ENCODE assay signal across 27 mouse cellular contexts in genomic region chr19:47390878-47391277, GRCm38 (mm10).
DNase-seq lines count a peak whose midpoint lies in the region; ATAC-seq and TF ChIP-seq lines count a peak whose summit lies in the region.
"Had no signal": no experiment of that assay in that cellular context is flagged by ENCODE, and none has a peak within 500 bp of the region (broad histone marks: within the 10 kb centered on the region; RNA-seq: fewer than 3 reads in every experiment).

No protein-coding gene starts in this region.

- ATAC-seq in heart, embryonic 11.5 days (replicated peaks; ENCODE audit: insufficient number of reproducible peaks, low FRiP score, low TSS enrichment) = no peak
- ATAC-seq in stomach, embryonic 16.5 days (ENCODE audit: insufficient read depth, low FRiP score) = 0 out of 2 replicates have a peak, but pooled peaks have one; percentile 24
- no peak for ATAC-seq in stomach, postnatal 0 days (ENCODE audit: low FRiP score, low TSS enrichment)
- ATAC-seq in forebrain, embryonic 15.5 days (replicated peaks) = no peak
- ATAC-seq: forebrain, postnatal 0 days; hindbrain, embryonic 16.5 days; lung, postnatal 0 days had no signal

- no peak overlapping the region for H3K4me3 ChIP-seq in heart, embryonic 11.5 days (ENCODE audit: low read depth, low read length)
- no peak overlapping the region for H3K4me3 ChIP-seq in stomach, embryonic 16.5 days (replicated peaks; ENCODE audit: low read length)
- H3K4me3 ChIP-seq in stomach, postnatal 0 days (ENCODE audit: low read depth, low read length) = no peak overlapping the region
- no peak overlapping the region for H3K4me3 ChIP-seq in forebrain, embryonic 15.5 days
- H3K4me3 ChIP-seq: erythroblast, embryonic 14.5 days; heart, adult 2 months; kidney, embryonic 15.5 days; megakaryocyte, embryonic 14.5 days; midbrain, embryonic 12.5 days had no signal

- TF ChIP-seq CTCF in stomach, postnatal 0 days (IDR thresholded peaks at IDR 0.05; ENCODE audit: low read depth) = no peak

- H3K27ac ChIP-seq in heart, embryonic 11.5 days (ENCODE audit: low read depth, low read length) = no peak overlapping the region
- H3K27ac ChIP-seq in stomach, embryonic 16.5 days (ENCODE audit: low read length) = no peak overlapping the region
- no peak overlapping the region for H3K27ac ChIP-seq in stomach, postnatal 0 days (replicated peaks)
- H3K27ac ChIP-seq in forebrain, embryonic 15.5 days (replicated peaks) = no peak overlapping the region
- H3K27ac ChIP-seq: heart, adult 2 months; kidney, embryonic 15.5 days; midbrain, embryonic 12.5 days had no signal

- no peak overlapping the region for H3K9ac ChIP-seq in heart, embryonic 11.5 days (ENCODE audit: low read depth, low read length)
- no peak overlapping the region for H3K9ac ChIP-seq in stomach, embryonic 16.5 days (ENCODE audit: low read length)
- no peak overlapping the region for H3K9ac ChIP-seq in stomach, postnatal 0 days (ENCODE audit: low read length)
- H3K9ac ChIP-seq in forebrain, embryonic 15.5 days (replicated peaks) = no peak overlapping the region
- H3K9ac ChIP-seq: forebrain, postnatal 0 days; kidney, embryonic 15.5 days; midbrain, embryonic 12.5 days had no signal

- WGBS in heart, embryonic 11.5 days (ENCODE audit: insufficient replicate concordance) = 76% methylated on average over 13 of the region's 13 CpGs
- 83% methylated on average over 13 of the region's 13 CpGs for WGBS in stomach, embryonic 16.5 days
- 81% methylated on average over 13 of the region's 13 CpGs for WGBS in stomach, postnatal 0 days
- 86% methylated on average over 13 of the region's 13 CpGs for WGBS in forebrain, embryonic 15.5 days

- H3K9me3 ChIP-seq in heart, embryonic 11.5 days (replicated peaks; ENCODE audit: control insufficient read depth, low read length) = no peaks in the 10 kb centered on the region
- no peaks in the 10 kb centered on the region for H3K9me3 ChIP-seq in stomach, embryonic 16.5 days (replicated peaks; ENCODE audit: control insufficient read depth, low read length)
- no peaks in the 10 kb centered on the region for H3K9me3 ChIP-seq in stomach, postnatal 0 days (ENCODE audit: control insufficient read depth, low read length)
- no peaks in the 10 kb centered on the region for H3K9me3 ChIP-seq in forebrain, embryonic 15.5 days
- H3K9me3 ChIP-seq: G1E; kidney, embryonic 15.5 days; midbrain, embryonic 12.5 days had no signal

- peak; percentile 92 for DNase-seq in heart, adult 11 months
- DNase-seq in stomach, postnatal 0 days (ENCODE audit: low spot score) = no peak
- peak; percentile 69 for DNase-seq in ZHBTc4 (ENCODE audit: low read depth, low spot score)
- peak; percentile 79 for DNase-seq in skeletal muscle tissue, adult 2 months (ENCODE audit: low read depth, low spot score)
- DNase-seq in left cerebral cortex, adult 18-20 months (ENCODE audit: low spot score in 2 of 2) = no peak
- DNase-seq: adrenal gland, postnatal 14 days; B cell, adult 2 months; cerebellum, adult 11-12 months; cerebellum, adult 9-11 months; forebrain, postnatal 0 days; heart, adult 2 months; kidney, adult 18-20 months; kidney, postnatal 25 days; lung, adult 18-20 months; lung, postnatal 4 days; thymus, postnatal 14 days had no signal

- H3K27me3 ChIP-seq in heart, embryonic 11.5 days (ENCODE audit: control insufficient read depth, insufficient read depth, low read length) = no peaks in the 10 kb centered on the region
- H3K27me3 ChIP-seq in stomach, embryonic 16.5 days (ENCODE audit: control insufficient read depth, insufficient read depth, low read length) = no peaks in the 10 kb centered on the region
- no peaks in the 10 kb centered on the region for H3K27me3 ChIP-seq in stomach, postnatal 0 days (ENCODE audit: control insufficient read depth, insufficient read depth, low read length)
- no peaks in the 10 kb centered on the region for H3K27me3 ChIP-seq in forebrain, embryonic 15.5 days
- H3K27me3 ChIP-seq: CH12.LX; kidney, embryonic 15.5 days; midbrain, embryonic 12.5 days had no signal

- H3K36me3 ChIP-seq in heart, embryonic 11.5 days (ENCODE audit: control insufficient read depth, insufficient read depth, low read length) = peaks cover 3% of the 10 kb centered on the region; the same call in 1 of the 2 replicates
- no peaks in the 10 kb centered on the region for H3K36me3 ChIP-seq in stomach, embryonic 16.5 days (ENCODE audit: control insufficient read depth, insufficient read depth, low read length)
- no peaks in the 10 kb centered on the region for H3K36me3 ChIP-seq in stomach, postnatal 0 days (ENCODE audit: control insufficient read depth, insufficient read depth, low read length)
- H3K36me3 ChIP-seq in forebrain, embryonic 15.5 days = no peaks in the 10 kb centered on the region
- H3K36me3 ChIP-seq: G1E; kidney, embryonic 15.5 days; midbrain, embryonic 12.5 days had no signal

- H3K4me2 ChIP-seq in heart, embryonic 11.5 days = no peak overlapping the region
- H3K4me2 ChIP-seq in stomach, embryonic 16.5 days (ENCODE audit: low read depth, low read length) = no peak overlapping the region
- no peak overlapping the region for H3K4me2 ChIP-seq in stomach, postnatal 0 days (replicated peaks; ENCODE audit: low read depth)
- no peak overlapping the region for H3K4me2 ChIP-seq in forebrain, embryonic 15.5 days (replicated peaks)
- H3K4me2 ChIP-seq: kidney, embryonic 15.5 days; midbrain, embryonic 12.5 days had no signal

- H3K4me1 ChIP-seq in heart, embryonic 11.5 days (ENCODE audit: control insufficient read depth, insufficient read depth, low read length) = peaks cover 26% of the 10 kb centered on the region
- H3K4me1 ChIP-seq in stomach, embryonic 16.5 days (ENCODE audit: control insufficient read depth, insufficient read depth, low read length) = peaks cover 13% of the 10 kb centered on the region
- no peaks in the 10 kb centered on the region for H3K4me1 ChIP-seq in stomach, postnatal 0 days (replicated peaks; ENCODE audit: control insufficient read depth, insufficient read depth)
- H3K4me1 ChIP-seq in forebrain, embryonic 15.5 days = no peaks in the 10 kb centered on the region
- H3K4me1 ChIP-seq: megakaryocyte, embryonic 14.5 days; midbrain, embryonic 12.5 days had no signal

- no peak for TF ChIP-seq EP300 in stomach, postnatal 0 days (optimal IDR thresholded peaks at IDR 0.05)

Comparison
In these comparisons a context has a peak if more than half of its experiments do, and no peak if none do; other contexts are left out.
1. DNase-seq: peak in heart, adult 11 months (single experiment), ZHBTc4 (single experiment) and skeletal muscle tissue, adult 2 months (single experiment); none in stomach, postnatal 0 days (single experiment) and left cerebral cortex, adult 18-20 months (0 of 2).